Mouse (Mus musculus) urinary bladder, postnatal 36 days (tissue): ENCODE data around the gene Slc43a1.

Source experiments
- DNase-seq, 2 experiments: peaks; one replicate each; pipeline ENCODE4 v3.0.0; 2022; ENCODE audit warnings: low spot score in 2 of 2, mixed read lengths in 1 of 2

The Slc43a1 gene

DNA sequence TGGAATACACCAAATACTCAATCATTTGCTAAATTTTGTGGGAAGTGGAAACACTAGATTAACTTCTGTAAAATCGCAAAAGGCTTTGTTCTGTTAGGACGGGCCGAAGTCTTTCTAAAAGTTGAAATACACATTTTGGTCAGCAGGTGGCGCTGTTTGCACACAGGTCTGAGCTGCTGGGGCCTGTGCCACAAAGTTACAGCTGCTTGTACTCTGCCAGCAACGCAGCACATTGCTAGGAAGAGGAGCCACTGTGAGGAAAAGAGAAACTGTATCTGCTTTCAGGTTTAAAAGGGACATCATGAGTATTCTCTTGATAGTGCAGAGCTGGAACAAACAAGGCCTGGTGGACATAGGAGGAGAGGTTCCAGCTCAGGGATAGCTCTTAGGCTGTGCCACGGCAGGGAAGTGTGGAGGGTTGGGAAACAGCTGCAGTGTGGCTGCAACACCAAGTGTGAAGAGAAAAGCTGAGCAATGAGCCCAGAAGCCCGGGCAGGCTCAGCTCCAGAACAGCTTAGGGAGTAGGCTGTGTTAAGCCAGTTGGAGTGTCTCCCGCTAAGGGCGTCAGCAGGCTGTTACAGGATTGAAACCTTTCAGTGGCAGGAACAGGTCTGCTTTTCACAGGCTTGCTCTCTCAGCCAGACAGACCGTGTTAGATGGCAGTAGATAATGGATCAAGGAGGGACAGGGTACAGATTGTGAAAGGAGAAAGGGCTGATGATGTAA is 6.8 kb upstream of the Slc43a1 start:
- DNase-seq: peak; percentile 81 to 82

DNA sequence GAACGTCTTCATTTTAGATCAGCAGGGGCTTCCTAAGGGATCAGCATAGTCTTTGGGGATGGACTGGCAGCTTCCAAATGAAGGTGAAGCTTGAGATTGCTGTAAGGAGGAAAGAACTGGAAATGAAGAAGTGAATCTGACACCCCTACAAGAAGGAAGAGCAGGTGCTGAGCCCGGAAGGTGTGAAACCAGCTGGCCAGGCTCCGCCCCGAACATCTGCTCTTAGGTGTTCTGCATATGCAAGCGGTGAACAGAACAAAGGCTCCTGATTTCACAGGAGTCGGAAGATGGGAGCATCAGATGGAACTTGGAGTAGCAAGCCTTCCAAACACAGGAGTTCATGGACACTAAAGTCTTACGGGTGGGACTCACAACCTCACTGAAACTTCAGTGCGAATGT is 1.5 kb upstream of the Slc43a1 start:
- DNase-seq: no peak

DNA sequence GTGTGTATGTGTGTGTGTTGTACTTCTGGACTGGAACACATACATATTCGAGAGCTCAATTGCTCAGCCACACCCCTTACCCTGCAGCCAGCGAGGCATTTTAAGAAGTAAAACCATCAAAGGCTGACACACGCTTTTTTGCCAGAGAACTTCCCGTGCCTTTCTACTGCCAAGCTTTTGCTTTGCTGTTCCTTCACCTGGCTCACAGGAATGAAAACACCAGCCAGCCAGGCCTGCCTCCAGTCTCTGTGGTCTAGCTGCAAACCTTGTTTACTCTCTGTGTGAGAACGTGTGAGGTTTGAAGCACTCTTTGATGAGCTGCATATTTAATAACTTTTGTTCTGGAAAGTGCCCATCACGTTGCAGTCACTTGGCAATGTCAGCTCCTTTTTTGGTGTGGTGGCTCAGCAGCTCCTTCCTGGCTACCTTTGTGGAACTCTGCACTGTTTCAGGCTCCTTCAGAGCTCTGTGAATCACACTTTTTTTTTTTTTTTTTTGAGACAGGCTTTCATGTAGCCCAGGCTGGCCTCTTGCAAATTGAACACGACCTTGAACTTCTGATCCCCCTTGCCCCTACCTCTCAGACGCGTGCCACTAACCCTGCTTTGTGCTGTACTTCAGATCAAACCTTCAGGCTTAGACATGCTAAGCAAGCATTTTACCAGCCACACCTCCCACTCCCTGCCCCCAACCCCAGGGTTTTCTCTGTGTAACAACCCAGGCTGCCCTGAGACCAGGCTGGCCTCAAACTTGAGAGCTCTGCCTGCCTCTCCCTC is 645 bp upstream of the Slc43a1 start:
- peak in 1 of 2 experiments; percentile 16 for DNase-seq

DNA sequence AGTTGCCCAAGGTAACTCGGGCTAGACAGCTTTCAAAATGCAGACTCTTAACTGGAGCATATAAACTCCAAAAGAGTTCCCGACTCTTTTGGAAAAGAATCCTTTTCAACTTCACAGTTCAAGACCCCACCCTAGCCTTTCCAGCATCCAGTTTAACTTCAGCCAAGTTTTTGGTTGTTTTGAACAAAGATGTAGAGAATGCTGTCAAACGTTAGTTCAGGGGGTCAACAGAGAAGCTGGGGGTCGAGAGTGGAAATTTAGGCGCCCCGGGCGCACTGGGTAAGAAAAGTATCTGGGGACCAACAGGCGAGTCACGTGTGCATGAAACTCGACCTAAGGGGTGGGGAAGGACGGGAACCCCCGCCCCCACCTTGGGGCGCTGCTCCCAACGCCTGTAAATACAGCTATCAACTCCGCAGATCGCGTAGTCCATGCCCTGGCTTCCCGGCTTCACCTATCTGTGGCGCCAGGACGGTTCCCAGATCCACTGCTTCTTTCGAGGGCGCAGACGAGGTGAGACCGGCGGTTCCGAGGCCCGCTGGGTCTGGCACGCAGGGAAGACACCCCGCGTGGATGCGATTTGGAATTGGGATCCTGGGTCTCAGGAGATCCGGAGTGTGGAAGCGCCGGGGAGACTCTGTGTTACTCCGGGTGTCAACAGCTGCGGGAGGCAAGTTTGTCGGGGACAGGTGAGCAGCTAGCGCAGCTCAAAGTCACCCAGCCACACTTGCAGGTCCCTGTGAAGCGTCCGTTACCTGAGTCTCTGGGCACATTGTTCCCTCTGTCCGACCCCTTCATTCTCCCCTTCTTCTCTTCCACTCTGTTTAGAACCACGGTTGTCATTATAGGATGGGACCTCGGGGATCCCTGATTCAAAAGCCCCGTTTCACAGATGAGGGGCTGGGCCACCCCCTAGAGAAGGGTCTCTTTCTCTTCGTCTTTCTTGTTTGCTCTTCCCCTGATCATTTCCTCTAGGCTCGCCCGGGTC is 637 bp downstream of the Slc43a1 start:
- peak in 1 of 2 experiments; percentile 57 for DNase-seq

DNA sequence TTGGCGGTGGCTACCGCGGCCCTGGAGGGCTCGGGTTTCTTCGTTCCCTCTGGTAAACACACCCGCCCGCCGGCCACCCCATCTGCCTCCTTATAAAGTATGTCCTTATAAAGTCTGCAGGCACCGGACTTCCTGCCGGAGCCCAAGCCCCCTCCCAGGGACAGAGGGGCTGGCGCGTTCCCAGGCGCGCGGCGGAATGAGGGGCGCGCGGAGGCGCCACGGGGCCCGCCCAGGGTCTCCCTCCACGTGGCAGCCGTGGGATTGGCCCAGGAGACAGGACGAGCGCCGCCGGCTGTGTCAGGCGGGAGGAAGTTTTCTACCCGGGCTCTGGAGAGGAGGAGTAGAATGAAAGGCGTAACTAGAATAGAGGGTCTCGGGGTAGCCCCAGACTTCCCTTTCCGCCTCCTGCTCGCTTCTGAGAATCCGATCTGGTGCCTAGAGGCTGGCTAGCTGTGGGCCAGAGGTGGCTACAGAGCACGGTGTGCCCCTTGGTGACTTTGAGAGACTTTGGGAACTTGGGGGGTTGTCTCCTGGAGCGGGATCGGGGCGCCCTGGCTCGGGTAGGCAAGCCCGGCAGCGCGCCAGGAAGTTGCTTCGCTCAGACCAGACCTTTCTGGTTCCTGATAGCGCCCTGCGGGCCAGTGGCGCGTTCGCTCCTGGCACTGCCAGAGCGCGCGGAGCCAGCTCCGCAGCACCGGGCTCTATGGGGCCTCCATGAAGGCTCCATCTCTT is 1.5 kb downstream of the Slc43a1 start:
- DNase-seq: peak; percentile 41 to 59

DNA sequence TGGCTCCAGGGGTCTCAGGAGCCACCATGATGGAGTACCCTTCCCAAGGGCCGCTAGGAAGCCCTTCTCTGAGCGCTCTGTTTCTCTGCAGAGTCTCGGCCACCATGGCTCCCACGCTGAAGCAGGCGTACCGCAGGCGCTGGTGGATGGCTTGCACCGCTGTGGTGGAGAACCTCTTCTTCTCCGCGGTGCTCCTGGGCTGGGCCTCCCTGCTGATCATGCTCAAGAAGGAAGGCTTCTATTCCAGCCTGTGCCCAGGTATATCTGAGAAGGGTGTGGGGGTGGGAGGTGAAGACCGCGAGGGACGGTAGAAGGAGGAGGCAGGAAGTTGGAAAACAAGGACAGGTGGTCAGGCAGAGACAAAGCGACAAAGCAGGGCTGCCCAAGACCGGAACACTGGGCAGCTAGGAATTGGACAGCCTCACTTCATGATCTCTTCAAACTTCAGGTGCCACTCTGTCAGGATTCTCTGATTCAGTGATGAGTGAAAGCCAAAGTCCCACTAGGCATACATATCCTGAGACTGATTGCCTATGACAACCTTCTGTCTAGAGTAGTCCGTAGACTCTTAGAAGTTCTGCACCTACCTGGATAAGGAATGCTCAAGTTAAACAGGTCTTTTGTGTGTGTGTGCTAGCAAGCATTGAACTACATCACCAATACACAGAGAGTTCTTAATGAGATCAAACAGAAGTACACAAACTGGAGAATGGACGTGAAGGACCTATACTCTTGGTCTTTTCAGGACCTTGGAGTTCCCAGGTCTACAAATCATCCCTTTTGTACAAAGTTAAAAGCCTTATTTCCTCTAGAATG is 2.3 kb downstream of the Slc43a1 start:
- DNase-seq: no peak

DNA sequence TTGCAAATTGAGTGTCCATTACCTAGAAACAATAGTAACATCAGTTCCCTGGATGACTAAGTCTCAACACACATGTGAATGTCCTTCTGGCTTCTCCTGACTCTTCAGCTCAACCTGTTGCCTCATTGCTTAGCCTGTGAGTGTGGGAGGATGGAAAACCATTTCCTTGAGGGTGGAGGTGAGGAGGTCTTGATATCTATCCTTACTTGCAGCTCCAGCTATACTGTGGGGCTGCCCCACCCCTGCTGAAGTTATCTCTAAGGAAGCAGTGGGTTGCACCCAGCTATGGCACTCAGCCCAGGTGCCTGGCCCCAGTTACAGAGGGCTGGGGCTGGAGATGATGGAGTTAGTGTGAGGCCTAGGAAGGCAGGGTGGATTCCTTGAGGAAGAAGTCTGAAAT is 3.3 kb downstream of the Slc43a1 start:
- no peak for DNase-seq

DNA sequence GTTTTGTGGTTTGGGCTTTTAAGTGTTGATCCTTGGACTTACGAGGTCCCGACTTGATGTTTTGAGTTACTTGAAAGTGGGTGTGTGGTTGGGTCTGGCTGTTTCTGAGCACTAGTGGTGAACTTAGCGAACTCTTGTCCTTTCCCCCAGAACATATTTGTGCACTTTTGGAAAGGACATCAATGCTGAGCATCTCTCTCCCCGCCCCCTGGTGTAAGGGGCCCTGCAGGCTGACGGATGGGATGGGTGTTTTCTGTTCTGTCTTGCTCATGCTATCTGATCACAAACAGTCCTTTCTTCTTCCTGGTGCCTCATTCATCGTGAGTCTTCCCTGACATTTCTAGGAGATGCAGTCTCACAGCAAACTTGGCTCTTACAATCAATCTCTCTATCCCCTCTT is 5.0 kb downstream of the Slc43a1 start:
- DNase-seq: no peak

DNA sequence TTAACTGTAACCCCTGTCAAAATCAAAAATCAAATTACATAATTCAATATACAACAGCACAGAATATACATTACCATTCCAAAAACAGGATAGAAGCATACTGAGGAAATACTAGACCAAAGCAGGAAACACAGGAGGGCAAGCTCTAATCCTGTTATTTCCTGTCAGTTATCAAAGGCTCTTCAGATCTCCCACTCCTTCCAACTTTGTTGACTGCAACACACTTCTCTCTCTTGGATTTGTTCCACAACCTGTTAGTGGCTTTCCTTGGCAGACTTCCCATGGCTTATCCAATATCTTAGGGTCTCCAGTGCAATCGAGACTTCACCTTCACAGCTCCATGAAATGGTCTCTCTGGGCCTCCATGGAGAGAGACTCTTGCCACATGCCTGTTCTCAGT is 6.6 kb downstream of the Slc43a1 start:
- DNase-seq: no peak

DNA sequence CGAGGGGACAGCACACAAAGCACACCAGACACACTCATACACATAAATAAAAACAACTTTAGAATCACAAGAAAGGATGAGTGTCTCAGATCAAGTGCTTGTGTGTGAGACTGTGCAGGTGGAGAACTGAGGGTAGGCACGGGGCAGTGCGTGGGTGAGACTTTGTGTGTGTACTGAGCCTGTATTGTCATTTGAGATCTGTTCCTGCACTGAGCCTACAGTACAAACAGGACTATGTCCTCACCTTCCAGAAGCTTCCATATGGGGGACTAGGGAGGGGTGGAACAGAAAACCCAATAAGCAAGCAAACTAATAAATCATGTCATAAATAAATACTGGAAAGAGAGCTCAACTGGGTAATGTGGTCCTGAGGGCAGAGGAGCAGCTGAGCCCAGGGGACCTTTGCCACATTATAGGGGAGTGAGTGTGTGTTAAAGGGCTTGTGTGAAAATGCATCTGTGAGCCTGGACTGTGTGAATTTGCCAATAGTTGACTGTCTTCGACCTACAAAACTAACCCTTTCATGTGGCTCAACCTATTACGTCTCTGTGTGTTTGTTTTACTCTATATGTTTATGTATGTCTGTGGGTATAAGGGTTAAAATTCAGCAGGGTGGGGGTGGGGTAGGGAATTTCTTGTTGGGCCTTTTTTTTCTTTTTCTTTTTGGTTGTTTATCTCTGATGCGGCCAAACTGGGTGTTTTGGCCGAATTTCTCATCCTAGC is 11.9 kb downstream of the Slc43a1 start:
- no peak for DNase-seq

DNA sequence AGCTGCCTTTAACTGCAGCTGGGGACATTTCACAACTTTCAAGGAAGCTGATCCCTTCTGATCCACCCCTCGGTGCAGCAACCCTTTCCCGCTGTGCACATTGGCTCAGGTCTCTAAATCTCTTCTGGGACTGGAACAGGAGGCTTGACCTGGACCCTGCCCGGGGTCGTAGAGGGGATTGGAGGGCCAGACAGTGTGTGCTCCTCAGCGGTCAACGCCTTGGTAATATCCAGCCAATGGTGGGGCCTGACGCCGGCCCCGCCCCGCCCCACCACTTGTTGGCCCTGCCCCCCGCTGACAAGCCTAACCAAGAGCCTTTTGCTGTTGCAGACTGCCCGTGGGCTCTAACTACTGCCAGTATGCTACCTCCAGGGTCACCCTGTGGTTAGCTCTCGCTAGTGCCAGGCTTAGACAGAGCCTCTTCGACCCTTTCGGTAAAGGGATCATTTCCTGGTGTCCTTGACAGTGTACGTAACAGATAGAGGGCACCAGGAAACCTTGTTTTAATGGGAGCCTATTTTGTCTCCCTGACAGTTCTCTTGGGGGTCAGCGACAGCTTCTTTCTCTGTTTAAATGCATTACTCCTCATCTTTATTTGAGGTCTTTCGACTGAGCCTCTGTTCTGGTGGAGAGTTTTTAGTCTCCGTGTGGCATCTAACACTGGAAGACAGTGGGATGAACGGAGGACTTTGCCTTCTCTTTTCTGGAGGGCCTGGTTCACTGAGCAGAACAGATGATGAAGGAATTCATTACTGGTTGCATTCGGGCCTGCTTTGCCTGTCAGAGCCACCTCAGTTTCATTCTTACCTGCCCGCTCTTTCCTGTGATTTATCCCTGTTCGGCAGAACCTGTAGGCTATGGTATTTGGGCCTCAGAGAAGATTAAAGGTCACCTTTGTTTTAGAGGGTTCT is 12.7 kb downstream of the Slc43a1 start:
- DNase-seq: peak in 1 of 2 experiments; percentile 81

DNA sequence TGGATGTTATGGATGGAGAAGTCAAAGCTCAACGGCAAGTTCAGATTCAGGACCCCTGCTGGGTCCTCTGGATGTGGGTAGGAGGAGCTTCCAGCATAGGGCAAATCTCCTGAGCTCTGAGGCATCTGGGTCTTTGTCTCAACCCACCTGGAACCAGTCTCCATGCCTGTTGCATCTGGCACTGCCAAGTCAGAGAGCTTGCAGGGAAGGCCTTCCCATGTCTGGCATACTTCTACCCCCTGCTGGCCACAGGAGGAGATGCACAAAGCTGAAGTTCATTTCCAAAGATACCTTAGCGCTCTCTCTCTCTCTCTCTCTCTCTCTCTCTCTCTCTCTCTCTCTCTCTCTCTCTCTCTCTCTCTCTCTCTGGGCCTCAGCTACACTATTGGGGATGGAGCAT is 17.1 kb downstream of the Slc43a1 start:
- DNase-seq: peak in 1 of 2 experiments; percentile 56

DNA sequence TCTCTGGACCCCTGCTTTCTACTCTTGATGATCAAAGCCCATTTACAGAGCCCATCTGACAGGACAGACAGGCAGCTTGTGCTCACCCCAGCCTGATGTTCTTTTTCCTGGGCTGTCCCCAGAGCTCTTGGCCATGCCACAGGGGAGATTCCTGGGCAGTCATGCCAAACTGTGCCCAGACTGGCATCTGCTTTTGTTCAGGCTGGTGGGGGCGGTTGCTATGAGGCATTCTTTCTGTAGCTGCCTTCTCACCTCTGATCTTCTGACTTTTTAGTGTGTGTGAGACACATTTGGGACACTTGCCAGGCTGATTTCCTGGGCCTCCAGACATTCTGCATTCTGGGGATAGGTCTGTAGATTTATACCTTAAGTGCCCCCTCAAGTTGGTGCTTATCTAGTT is 19.9 kb downstream of the Slc43a1 start:
- no peak for DNase-seq

DNA sequence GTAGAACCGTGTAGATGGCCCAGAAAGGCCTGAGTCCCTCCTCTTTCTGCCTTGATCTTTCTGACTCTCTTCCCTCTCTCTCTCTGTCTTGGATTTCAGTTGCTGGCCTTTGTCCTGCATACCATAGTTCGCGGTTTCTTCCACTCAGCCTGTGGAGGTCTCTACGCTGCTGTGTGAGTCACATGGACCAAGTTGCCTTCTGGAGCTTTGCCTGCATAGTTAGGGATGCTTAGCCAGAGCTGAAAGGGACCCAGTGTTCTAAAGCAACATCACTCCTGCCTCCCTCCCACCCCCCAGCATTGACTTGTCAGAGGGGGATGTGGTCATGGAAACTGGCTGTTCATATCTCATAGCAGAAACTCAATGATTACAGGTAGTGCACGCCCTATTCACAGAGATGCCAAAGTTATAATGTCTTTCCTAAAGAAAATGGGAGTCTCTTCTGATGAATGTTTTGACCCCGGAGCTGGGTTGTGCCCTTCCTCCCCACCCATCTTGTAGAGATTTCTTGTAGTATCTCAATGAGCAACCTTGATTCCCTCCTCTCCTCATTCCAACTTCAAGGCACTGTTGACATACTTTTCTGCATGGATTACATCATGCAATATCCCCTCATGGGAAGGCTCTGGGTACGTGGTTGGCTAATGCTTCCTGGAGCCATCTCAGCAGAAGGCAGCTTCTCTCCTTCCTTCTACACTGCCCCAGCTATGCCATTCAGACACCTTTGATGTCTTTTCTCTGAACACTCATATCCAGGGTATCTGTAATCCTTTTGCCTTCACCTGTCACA is 21.5 kb downstream of the Slc43a1 start:
- no peak for DNase-seq

DNA sequence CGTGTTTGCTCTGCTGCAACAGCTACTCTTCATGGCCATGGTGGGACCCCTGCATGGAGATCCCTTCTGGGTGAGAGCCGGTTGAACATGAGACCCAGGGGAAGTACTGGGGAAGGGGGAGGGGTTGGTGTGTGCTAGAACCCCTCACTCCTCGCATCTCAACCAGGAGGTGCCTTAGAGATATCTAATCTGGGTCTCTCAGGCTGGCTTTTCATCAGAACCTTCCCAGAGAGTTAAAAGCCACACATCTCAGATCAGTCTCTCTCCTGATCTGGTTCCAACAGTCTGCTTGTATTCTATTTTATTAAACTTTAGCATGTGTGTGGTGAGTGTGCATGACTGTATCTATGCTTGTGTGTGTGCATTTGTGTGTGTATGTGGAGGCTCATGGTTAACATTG is 22.8 kb downstream of the Slc43a1 start:
- DNase-seq: no peak

DNA sequence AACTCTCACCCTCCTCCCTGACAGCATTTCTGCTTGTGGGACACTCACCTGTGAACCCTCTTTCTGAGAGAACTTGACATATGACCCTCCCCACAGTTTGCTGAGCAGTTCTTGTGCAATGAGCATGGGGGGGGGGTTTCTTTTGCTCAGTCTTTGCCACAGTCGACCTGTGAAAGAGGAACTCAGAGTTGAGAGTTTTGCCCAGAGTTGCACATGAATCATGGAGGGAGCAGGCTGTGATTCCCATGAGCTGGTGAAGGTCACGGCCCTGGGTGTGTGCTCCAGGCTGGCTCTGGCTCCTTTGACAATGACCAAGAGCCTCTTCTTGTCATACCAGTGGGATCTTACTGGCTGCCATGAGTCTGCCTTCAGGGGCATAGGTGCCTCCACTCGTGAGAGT is 23.6 kb downstream of the Slc43a1 start:
- DNase-seq: no peak

DNA sequence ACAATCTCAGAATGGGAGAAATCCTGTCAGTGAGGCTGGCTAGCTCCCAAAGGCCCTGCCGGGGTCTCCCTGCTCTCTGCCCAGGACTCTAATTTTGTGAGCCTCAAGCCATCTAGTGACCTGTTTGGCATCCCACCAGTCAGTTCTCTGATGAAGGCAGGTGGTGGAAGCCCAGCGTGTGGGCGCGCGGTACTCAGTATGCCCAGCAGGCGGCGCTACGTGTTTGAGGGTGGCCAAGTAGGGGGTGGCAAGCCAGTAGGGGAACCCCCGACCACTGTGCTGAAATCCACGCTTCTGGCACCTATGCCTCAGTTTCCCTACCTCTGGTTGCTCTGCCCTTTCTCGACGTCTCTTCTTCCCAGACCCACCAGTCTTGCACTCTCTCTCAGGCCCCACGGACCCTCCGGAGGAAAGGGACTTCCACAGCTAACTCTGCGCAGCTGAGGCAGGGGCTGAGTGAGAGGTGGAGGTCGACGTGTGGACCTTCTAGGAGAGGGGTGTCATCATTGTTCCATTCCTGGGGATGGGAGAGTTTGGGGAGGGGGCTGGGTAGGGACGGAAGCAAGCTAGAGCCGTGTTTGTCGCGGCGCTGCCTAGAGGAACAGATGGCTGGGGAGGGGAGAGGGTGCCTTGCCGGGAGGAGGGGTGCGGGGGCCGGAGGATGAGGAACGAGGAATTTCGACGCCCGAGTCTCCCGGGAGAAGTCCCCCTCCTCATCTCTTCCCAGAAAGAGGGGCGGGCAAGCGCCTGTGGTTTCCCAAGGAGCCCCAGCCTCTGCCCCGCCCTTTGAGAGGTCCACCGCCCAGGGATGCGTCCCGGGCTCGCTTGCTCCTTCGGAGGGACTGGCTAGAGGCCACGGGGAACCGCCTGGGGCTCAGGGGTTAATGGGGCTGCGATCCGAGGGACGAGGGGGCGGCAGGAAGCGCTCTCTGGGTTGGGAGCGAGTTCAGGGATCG is 27.2 kb downstream of the Slc43a1 start:
- DNase-seq: no peak
